Mouse (Mus musculus) cortical plate, adult 2 months (tissue): ENCODE measurements around the gene Acp1.

ENCODE experiments used
- CTCF ChIP-seq: fragments of 200-500 bp; IDR thresholded peaks from 2 replicates; pipeline ENCODE4 v1.5.1; 2011; ENCODE audit warnings: mild to moderate bottlenecking, control low read depth, low read length; ENCODE audit not compliant: insufficient read depth; ENCODE audit errors: extremely low read depth
- POLR2A ChIP-seq: fragments of 200-500 bp; IDR thresholded peaks from 2 replicates; pipeline ENCODE4 v1.6.1; 2011; ENCODE audit warnings: mild to moderate bottlenecking, low read length, control low read depth; ENCODE audit not compliant: insufficient read depth; ENCODE audit errors: extremely low read depth

GRCm38 (mm10) chr12:30912840-30913239, 1.5 kb upstream of the Acp1 start:
- TF ChIP-seq POLR2A (no peak), CTCF (no peak)
